Mouse (Mus musculus) monocyte, adult 5-6 weeks (primary cell): ENCODE measurements around the gene Armc7. TPM values are rescaled to one million over a fixed set of nuclear protein-coding genes. Genes with fewer than 3 reads are reported as not detected.
A peak's percentile ranks its signal among the peaks of the same experiment; 100 is the strongest.
"Not testable (repeated sequence)": the region's sequence is repeated elsewhere in the genome, so short reads cannot be mapped to it uniquely, and the experiment has no call there.

Experiments used
- ATAC-seq: fragments of 153-309, 156-312 bp; replicated peaks from 2 replicates; pipeline ENCODE4 v1.8.0; 2017; ENCODE audit warnings: mild to moderate bottlenecking; ENCODE audit not compliant: low TSS enrichment, insufficient number of reproducible peaks, severe bottlenecking, poor library complexity, low FRiP score
- total RNA-seq: library from RNA; stranded (forward); fragments of 200-1000, 200-491, 200-594 nt; gene quantifications from 3 replicates; pipeline ENCODE4 v1.2.3, GENCODE M21; 2017

Gene Armc7
- total RNA-seq, 1 experiment from 2014 or later = 24.2 TPM

DNA sequence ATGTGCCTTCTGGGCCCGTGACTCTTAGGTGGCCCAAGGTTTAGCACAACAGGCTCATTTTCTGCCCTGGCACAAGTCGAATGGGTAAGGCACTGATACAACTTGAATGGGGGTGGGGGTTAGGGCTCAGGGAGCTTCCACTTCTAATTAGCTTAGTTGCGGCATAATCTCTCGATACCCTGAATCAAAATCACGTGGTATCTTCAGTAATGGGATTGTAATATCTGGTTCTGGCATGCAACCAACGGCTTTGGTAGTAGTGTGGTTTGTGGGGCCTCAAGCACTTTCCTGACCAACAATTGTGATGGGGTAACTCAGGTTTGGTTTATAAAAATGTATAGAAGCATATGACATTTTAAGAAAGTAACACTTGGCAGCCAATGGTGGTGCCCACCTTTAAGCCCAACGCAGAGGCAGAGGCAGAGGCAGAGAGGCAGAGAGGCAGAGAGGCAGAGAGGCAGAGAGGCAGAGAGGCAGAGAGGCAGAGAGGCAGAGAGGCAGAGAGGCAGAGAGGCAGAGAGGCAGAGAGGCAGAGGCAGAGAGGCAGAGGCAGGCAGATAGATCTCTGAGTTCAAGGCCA, 23.1 kb upstream of the Armc7 start:
- no peak for ATAC-seq

DNA sequence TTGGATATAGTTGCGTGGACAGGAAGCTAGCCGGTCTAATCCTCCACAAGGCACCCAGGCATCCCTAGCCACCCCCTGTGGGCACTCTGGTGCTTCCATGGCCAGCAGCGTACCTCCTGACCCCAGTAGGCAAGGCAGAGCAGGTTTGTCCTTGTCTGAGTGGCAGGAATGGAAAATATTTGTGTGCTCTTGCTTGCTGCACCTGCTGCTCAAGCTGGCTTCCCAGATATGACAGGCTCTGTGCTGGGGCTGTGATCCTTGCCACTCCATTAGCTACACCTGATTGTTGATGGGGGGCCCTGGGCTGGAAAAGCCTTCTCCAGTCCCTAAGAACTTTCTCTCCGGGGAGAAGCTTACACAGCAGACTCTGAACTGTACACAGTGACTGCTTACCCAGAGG, 22.2 kb upstream of the Armc7 start:
- no peak for ATAC-seq

DNA sequence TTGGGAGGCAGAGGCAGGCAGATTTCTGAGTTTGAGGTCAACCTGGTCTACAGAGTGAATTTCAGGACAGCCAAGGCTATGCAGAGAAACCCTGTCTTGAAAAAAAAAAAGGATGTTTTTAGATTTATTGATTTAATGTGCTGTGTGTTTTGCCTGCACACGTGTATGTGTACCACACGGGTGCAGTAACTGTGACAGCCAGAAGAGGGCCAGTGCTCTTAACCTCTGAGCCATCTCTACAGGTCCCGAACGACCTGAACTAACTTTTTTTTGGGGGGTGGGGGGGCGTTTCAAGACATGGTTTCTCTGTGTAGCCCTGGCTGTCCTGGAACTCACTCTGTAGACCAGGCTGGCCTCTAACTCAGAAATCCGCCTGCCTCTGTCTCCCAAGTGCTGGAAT, 20.6 kb upstream of the Armc7 start:
- ATAC-seq = not testable (repeated sequence)

DNA sequence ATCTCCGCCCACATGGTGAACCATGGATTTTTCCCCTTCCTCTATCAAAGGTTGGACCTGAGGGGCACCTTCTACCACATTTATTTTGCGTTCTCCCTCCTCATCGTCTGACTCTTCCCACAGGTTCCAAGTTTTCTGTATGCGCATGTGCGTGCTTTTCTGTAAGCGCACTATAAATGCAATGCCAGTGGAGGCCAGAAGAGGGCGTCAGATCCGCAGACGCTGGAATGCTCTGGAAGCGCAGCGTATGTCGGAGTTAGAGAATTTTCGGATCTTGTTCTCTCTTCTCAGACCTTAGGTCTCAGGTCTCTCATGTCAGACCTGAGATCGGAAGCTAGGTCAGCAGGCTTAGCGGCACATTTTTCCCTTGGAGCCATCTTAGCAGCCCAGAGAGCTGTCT, 19.8 kb upstream of the Armc7 start:
- ATAC-seq = no peak

DNA sequence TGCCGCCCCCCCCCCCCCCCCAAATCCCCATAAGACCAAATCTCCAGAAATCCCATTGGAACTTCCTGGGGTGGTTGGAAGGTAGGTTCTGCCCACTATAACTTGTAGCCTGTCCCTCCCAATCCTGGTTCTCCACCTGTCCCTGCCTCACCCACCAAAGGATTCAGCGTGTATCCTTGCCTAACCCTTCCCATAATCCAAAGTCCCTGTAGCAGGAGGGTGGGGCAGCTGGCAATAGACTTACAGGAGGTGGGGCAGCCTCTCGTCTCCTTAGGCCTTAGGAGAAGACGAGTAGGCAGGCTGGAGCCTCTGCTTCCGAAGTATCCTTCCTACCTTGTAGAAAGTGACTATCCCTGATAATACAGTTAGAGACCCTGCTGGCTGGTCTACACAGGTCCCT, 19.3 kb upstream of the Armc7 start:
- ATAC-seq = no peak

DNA sequence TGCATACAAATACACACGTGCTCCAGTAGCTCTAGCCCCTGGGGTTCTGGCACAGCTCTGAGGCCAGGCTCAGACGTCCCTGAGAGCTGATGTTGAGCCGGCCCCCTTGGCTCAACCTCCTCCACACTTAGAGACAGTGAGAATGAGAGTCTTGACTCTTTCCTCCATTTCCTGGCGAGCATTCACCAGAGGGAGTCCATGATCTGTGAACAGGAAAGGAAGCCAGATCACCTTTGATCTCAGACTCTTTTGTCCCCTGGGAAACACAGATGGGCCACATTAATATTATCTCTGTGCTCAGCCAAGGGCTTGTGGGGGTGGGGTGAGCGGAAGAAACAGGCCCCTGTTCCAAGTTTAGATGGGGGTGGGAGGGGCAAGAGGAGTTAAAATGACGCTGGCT, 18.1 kb upstream of the Armc7 start:
- ATAC-seq = no peak

DNA sequence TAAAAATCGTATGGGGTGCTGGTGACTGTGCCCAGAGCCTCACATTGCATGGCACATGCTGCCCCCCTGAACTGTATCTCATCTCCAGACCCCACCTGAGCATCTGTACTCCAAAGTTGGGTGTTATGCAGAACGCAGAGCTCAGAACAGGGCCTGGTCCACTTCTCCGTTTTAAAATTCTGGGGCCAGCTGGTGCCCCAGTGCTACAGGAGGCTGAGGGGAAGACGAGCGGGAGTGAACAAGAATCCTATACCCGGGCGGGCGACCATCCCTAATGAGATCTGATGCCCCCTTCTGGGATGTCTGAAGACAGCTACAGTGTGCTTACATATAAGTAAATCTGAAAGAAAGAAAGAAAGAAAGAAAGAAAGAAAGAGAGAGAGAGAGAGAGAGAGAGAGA, 14.5 kb upstream of the Armc7 start:
- ATAC-seq = no peak

DNA sequence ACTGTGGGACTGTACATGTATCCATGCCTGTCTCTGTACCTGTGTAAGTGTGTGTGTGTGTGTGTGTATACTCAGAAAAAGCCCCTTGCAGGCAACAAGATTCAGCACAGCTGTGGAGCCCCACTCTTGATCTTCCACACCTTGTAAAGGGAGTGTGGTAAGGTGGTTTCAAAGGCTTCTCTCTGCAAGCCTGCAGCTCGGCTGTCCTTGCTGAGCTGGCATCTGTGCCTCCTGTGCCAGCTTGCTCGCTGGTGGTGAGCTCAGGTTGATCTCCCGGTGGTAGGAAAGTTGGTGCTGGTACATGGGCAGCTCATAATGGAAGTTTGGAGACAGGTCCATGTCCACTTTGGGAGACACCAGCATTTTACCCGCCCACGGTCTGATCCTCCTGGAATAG, 13.6 kb upstream of the Armc7 start:
- no peak for ATAC-seq

DNA sequence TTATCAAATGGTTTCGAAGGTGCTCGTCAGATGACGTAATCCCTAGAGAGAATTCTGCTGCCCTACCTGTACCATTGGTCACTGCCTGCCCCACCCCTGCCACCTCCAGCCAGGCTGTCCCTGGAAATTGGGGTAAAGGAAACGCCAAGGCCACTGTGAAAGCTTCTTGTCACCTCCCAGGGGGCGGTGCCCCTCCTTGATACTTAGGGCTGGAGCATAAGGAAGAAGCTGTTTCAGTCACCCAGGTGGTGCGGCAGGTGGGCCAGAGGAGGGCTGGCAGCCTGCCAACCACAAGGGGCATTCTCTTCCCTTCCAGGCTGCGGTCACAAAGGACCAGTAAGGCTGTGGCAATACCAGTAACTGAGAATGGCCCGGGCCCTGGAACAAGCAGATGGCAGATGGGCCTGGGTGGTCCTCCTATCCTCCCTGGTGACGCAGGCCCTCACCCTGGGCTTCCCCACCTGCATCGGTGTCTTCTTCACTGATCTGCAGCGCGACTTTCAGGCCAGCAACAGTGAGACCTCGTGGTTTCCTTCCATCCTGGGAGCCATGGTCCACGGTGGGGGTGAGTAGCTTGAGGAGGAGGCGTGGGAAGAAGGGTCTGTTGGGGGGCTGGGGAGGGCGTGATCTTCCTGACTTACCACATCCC, 13.1 kb upstream of the Armc7 start, which contains the start of gene Slc16a5:
TSS of gene Slc16a5 (plus strand) at position 232 of the 649 bp plus-strand sequence.
- no peak for ATAC-seq

DNA sequence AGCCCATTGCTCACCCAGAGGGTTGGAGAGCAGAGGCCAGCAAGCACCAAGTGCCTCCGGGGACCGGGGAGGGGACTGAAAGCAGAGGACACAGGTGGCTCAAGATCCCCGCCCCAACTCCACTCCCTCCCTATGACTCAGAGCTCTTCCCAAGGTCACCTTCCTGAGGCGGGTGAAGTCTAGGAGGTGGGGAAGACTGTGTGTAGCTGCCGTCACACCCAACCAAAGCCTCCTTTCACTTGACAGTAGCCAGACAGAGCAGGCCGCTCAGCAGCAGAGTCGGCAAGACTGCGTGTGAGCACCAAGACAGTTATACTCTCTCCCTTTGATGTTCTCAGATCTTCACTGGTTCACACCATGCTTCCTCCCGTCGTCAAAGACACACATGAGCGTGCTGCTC, 12.1 kb upstream of the Armc7 start:
- no peak for ATAC-seq

DNA sequence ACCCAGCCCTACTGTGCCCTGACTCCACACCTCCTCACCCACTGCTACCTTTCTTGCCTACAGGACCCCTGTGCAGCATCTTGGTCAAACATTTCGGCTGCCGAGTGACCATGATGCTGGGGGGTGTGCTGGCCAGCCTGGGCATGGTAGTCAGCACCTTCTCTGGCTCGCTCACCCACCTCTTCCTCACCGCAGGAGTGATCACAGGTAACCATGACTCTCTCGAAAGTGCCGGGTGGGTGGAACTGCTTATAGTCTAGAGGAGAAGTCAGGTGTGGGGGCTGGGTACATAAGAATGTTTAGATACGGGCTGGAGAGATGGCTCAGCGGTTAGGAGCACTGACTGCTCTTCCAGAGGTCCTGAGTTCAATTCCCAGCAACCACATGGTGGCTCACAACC, 10.6 kb upstream of the Armc7 start:
- ATAC-seq = no peak

DNA sequence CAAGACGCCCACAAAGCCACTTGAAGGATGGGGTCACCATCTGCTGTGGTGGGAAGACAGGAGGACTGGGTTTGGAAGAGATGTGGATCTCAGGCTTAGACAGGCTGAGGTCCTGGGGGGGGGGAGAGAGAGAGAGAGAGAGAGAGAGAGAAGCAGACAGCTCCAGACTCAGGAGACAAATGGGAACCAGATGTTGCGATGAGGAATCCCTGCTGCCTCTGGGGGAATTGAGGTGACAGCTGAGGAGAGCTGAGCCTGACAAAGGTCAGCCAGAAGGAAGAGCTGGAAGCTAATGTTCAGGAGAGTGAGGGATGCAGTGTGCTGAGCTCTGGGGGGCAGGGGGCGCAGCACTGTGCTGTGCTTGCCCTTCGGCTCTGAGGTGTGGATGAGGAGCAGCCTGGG, 8.2 kb upstream of the Armc7 start:
- ATAC-seq = no peak

DNA sequence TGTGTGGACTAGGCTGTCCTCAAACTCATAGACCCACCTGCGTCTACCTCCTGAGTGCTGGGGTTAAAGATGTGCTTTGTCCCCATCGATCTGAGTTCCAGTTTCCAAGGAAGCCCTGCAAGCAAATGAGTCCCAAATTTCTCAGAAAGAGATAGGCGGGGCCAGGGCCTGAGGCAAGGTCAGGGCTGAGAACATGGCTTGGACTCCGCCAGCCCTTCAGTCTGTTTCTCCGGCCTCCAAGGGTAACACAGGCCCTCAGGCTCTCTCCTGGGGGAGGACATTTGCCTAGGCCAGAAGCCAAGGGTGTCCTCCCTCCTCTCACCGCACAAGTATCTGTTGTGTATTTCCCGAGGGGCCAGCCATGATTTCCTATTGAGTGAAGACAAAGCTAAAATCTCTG, 3.3 kb upstream of the Armc7 start:
- ATAC-seq = no peak

DNA sequence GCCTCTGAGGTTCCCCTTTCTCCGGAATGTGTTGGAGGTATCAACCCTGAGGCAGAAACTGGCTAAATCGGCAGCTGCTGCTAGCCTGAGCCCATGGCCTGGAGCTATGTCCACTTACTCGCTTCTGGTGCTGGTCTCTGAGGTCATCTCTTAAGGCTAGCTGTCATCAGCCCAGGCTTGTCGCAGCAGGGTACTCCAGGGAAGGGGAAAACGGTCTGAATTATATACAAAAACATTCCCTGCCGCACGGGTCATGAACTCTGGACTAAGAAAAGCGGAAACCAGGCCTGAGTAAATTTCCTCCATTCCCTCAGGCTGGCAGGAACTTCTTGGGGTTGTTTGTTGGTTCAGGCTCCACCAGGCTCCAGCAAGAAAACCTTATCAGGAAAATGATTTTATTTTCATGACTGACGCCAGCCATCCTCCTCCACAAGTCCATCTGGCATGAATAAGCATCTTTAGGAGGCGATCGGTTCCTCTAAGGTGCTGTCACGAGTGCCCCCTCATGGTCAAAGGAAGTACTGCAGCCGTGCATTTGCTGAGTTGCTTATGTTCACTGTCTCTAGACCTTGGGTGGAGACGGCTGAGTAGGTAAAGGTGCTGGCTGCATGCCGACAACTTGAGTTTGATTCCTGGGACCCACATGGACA, 1.7 kb upstream of the Armc7 start:
- ATAC-seq = peak; percentile 50

DNA sequence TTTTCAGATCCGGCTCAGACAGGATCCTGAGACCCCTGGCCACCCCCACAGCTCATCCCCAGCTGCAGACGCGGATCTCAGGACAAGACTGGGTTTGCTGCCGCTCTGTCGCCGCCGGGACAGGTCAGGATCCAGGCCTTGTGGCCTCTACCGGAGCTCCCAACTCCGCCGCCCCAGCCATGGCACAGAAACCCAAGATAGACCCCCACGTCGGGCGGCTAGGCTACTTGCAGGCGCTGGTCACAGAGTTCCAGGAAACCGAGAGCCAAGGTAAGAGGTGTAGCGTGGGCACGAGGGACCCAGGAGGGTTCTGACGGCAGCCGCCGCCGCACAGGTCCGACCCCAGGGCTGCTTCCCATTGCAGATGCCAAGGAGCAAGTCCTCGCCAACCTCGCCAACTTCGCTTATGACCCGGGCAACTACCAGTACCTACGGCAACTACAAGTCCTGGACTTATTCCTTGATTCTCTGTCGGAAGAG, 331 bp downstream of the Armc7 start:
- ATAC-seq = no peak

DNA sequence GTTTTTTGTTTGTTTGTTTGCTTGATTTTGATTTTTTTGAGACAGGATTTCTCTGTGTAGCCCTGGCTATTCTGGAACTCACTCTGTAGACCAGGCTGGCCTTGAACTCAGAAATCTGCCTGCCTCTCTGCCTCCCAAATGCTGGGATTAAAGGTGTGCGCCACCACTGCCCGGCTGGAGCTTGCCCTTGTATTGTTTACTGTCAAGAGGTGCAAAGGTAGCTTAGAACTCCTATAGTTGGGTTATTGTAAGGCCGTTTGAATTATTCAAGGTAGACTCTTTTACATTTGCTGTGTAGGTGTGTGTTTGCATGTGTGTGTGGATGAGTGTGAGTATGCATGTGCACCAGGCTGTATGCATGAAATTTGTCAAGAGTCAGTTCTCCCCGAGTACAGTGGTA, 1.2 kb downstream of the Armc7 start:
- not testable (repeated sequence) for ATAC-seq

DNA sequence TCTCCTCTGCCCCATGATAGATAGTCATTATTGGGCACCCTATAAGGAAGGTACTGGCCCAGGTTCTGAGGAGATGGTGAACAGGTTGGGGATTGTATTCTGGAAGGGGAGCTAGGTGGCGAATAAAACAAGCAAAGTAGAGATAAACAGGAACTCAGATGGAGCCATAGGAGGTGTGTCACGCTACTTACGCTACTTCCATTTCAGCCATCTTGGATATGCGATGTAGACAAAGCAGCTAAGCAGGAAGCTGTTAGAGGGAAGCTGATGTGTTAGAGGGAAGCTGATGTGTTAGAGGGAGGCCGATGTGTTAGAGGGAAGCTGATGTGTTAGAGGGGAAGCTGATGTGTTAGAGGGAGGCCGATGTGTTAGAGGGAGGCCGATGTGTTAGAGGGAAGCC, 1.9 kb downstream of the Armc7 start:
- ATAC-seq = peak; percentile 75

DNA sequence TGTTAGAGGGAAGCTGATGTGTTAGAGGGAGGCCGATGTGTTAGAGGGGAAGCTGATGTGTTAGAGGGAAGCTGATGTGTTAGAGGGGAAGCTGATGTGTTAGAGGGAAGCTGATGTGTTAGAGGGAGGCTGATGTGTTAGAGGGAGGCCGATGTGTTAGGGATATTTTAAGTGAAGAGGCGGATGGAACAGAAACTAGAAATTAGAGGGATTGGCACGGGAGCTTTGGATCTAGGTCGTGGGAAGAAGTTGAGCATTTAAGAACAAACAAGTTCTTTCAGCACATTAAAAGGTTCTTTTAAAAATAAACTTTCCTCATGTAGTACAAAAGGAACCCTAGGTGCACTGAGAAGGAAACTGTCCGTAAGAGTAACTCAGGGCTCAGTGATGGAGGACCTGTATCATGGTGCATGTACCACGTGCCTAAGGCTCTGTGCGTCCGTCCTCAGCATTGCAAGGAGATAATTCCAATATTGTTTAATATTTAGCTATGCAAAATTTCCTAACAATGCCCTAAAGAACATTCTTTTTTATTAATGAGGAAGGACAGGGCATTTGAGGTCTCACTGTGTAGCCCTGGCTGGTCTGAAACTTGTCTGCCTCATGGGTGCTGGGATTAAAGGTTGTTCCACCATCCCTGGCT, 3.0 kb downstream of the Armc7 start:
- no peak for ATAC-seq

DNA sequence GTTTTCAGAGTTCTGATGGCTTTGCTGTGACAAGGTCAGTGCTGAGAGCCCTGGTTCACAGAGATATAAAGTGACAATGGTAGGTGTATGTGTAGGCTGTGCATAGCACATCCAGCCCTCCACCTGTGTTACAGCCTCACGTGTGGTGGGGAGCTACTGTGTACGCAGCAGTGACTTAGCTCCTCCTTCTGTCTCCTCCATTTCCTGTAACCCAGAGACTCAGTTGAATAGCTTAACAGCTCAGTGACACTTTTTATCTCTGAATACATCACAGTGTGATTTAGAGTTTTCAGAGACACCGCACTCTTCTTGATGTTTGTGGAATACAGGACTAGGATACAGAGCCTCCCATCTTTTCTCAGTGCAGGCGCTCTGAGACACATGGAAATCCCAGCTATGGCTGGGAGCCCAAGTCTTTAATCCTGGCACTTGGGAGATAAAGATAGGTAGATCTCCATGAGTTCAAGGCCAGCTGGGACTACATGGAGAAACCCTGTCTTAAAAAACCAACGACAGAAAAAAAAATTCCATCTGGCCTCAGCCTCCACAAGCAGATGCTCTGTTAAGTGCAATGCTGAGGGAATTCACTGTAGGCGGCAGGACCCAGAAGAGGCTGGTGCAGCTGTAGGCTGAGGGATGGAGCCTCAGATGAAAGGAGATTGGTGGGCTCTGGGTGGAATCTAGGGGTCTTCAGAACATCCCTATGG, 6.2 kb downstream of the Armc7 start:
- ATAC-seq = no peak
